Mouse (Mus musculus): ENCODE measurements around the gene Sdhb. TPM values are rescaled to one million over a fixed set of nuclear protein-coding genes. Genes with fewer than 3 reads are reported as not detected.

Sdhb gene
- polyA plus RNA-seq, 1 experiment, result 283 TPM

- DNase-seq (ENCODE audit: extremely low spot score in 1 of 2, low spot score in 1 of 2), result no peak
Observed at GRCm38 (mm10) chr4:140947487-140948440, 13.2 kb upstream of the Sdhb start.

GRCm38 (mm10) chr4:140948481-140948880 lies 12.5 kb upstream of the Sdhb start:
- DNase-seq (ENCODE audit: extremely low spot score in 1 of 2, low spot score in 1 of 2), result no peak

GRCm38 (mm10) chr4:140949052-140949451 lies 12.0 kb upstream of the Sdhb start:
- DNase-seq (ENCODE audit: extremely low spot score in 1 of 2, low spot score in 1 of 2), result no peak

- no peak for DNase-seq (ENCODE audit: extremely low spot score in 1 of 2, low spot score in 1 of 2)
Observed at GRCm38 (mm10) chr4:140949616-140950015, 11.4 kb upstream of the Sdhb start.

- DNase-seq (ENCODE audit: extremely low spot score in 1 of 2, low spot score in 1 of 2), result no peak
Observed at GRCm38 (mm10) chr4:140950574-140950973, 10.4 kb upstream of the Sdhb start.

- no peak for DNase-seq (ENCODE audit: extremely low spot score in 1 of 2, low spot score in 1 of 2)
Observed at GRCm38 (mm10) chr4:140951861-140952641, 9.0 kb upstream of the Sdhb start.

GRCm38 (mm10) chr4:140957131-140957702 lies 3.8 kb upstream of the Sdhb start:
- DNase-seq (ENCODE audit: extremely low spot score in 1 of 2, low spot score in 1 of 2), result peak in 1 of 2 experiments; percentile 55

GRCm38 (mm10) chr4:140957725-140958124 lies 3.3 kb upstream of the Sdhb start:
- peak in 1 of 2 experiments; percentile 89 for DNase-seq (ENCODE audit: extremely low spot score in 1 of 2, low spot score in 1 of 2)

GRCm38 (mm10) chr4:140958319-140958718 lies 2.7 kb upstream of the Sdhb start:
- DNase-seq (ENCODE audit: extremely low spot score in 1 of 2, low spot score in 1 of 2), result no peak

- no peak for DNase-seq (ENCODE audit: extremely low spot score in 1 of 2, low spot score in 1 of 2)
Observed at GRCm38 (mm10) chr4:140959128-140959679, 1.8 kb upstream of the Sdhb start.

GRCm38 (mm10) chr4:140959715-140960479 lies 1.1 kb upstream of the Sdhb start:
- no peak for DNase-seq (ENCODE audit: extremely low spot score in 1 of 2, low spot score in 1 of 2)

- DNase-seq (ENCODE audit: extremely low spot score in 1 of 2, low spot score in 1 of 2), result no peak
Observed at GRCm38 (mm10) chr4:140961467-140962206, 634 bp downstream of the Sdhb start.

GRCm38 (mm10) chr4:140962207-140962909 lies 1.4 kb downstream of the Sdhb start:
- DNase-seq (ENCODE audit: extremely low spot score in 1 of 2, low spot score in 1 of 2), result no peak

GRCm38 (mm10) chr4:140962950-140963349 lies 1.9 kb downstream of the Sdhb start:
- DNase-seq (ENCODE audit: extremely low spot score in 1 of 2, low spot score in 1 of 2), result no peak

GRCm38 (mm10) chr4:140963941-140964597 lies 3.1 kb downstream of the Sdhb start:
- DNase-seq (ENCODE audit: extremely low spot score in 1 of 2, low spot score in 1 of 2), result peak in 1 of 2 experiments; percentile 61

GRCm38 (mm10) chr4:140964620-140965019 lies 3.6 kb downstream of the Sdhb start:
- DNase-seq (ENCODE audit: extremely low spot score in 1 of 2, low spot score in 1 of 2), result peak in 1 of 2 experiments; percentile 91

GRCm38 (mm10) chr4:140967386-140968159 lies 6.6 kb downstream of the Sdhb start:
- no peak for DNase-seq (ENCODE audit: extremely low spot score in 1 of 2, low spot score in 1 of 2)

Data from frontal cortex, adult 2 months (tissue).